Mouse (Mus musculus) left cerebral cortex, postnatal 4 days (tissue): Measurements from ENCODE around the gene Usp37. TPM values are rescaled to one million over a fixed set of nuclear protein-coding genes. Genes with fewer than 3 reads are reported as not detected.
"Not testable (repeated sequence)": the region's sequence is repeated elsewhere in the genome, so short reads cannot be mapped to it uniquely, and the experiment has no call there.

Experiments used
- DNase-seq: peaks from one replicate; pipeline ENCODE4 v3.0.0-alpha.2; 2022
- intact Hi-C: fragments of 180-260 bp; cut with DNase I; formaldehyde crosslinking; loops from one replicate; pipeline ENCODE4 v1.15.1; 2025
- total RNA-seq, 2 experiments: library from RNA; stranded (reverse); gene quantifications; 2 replicates each; pipeline ENCODE4 v1.2.3; 2021

Usp37 gene
- total RNA-seq, 2 experiments from 2014 or later: 24.3 to 26.6 TPM

DNA sequence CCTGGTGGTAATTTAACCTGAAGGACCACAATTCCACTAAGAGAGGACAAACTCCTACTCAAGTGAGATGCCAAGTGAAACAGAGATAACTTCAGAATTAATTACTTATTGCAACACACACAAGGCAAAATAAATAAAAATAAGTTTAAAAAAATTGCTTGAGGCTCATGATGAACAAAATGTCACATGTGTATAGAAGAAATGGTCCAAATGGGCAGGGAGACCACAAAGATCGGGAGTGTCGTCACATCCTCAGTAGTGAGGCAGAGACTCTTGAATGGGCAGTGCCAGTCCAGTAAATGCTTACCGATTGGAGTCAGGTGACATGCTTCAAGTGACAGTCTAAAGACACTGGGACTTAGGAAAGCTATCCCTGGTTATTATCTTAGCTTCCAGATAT, 143.6 kb downstream of the Usp37 start:
- DNase-seq: no peak
- intact Hi-C loops: no loop called here

DNA sequence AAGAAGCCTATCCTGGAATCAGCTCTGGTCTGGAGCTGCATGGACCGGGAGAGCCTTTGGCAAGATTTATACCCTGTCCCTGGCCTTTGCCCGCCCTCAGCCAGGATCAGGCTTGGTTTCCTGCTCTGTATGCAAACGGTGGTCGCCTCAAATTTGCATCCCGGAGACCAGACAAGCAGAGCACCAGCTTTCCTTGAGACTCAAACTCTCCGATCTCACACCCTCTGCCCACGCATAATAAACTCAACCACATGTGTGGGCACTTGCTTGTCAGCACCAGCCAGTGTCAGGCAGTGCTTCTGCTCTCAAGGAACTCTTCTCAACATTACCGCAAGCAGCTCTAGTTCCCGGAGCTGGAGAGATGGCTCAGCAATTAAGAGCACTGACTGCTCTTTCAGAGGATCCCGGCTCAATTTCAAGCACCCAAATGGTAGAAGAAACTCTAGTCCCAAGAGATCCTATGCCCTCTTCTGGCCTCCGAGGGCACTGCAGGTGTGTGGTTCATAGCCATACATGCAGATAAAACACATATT, 146.1 kb downstream of the Usp37 start:
- DNase-seq: peak; percentile 69
- intact Hi-C loops: no loop called here

DNA sequence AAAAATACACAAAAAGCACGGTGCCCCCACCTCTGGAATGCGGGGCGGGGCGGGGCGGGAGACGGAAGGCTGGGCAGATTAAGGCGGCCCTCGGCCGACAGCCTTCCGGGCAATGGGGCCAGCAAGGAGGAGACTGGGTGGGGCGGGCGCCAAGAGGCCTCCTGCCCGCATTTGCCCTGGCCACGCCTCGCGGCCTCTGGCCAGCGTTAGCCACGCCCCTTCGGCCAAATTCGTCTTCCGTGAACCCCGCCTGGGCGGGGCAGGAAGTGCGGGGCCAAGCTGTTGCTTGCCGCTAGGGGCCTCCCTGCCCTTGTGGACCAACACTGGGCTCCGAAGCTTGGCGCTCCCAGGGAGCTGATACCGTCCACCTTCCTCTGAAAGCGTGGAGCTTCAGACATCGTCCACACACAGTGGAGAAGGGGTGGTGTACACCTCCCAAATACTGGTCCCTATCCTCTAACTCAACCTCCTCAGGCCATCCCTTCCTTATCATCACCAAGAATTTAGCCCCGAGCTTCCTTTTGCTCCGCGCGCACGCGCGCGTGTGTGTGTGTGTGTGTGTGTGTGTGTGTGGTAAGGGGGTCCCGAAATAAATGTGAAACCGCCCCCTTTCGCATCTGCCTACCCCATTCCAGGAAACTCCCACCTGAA, 146.7 kb downstream of the Usp37 start:
- peak; percentile 97 for DNase-seq
- intact Hi-C loops: no loop called here

DNA sequence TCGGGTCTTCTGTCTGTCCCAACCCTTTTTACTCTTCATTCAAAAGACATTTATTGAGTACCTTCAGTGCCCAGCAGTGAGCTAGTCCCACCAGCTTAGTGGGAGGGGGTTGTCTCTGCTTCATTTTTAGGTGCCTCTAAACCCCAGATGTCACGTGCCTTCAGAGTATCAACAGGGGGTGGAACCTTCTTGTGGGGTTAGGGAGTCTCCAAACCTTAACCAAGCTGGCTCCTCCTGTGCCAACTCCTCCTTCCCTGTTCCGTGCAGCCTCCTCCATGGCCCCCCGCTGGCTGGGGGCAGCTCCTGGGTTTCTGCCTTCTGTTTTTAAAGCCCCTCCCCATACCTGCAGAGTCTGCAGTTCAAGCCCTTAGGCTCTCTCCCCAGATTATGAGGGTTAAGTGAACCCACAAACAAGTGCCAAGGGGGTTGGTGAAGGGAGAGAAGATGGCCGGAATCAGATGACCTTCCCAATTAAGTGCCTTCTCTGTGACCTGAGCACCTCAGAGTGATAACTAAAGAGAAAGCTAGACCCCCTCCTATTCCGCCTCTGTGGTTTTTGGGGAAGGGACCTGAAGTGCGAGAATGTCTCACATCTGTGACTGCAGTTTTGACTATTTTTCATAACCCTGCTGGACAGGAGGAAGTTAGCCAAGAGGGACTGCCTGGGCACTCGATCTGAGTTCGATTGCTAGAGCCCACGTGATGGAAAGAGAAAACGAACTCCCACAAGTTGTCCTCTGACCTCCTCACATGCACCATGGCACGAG, 147.4 kb downstream of the Usp37 start:
- intact Hi-C loops, DNase-seq: not testable (repeated sequence)

DNA sequence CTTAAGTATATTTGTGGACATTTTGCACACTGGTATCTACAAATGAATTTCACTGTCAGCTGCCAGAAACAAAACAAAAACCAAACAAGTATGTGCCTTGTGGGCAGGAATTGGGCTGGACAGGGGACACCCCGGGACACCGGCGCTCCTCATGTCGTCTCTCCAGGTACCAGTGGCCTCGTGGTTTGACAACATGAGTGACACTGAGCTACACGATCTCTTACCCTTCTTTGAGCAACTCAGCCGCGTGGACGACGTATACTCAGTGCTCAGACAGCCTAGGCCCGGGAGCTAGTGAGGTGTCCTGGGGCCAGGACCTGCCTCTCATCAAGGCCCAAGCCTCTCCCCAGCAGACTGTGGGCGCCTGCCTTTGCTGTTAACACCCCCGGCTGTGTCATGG, 148.8 kb downstream of the Usp37 start:
- no peak for DNase-seq
- intact Hi-C loops: no loop called here

DNA sequence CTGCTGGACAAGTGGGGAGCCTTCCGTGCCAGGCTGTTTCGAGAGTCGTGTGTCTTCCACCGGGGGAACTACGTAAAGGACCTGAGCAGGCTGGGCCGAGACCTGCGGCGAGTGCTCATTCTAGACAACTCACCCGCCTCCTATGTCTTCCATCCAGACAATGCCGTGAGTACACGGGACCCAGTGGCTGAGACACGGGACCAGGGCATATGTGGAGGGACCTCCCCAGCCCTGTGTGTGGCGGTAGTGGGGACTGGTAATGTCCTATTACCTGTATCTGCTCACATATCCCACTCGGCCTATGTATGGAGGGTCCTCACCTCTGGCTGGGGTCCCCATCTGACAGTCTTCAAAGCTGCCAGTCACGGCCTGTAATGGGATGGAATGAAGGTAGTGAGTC, 149.2 kb downstream of the Usp37 start:
- no peak for DNase-seq
- intact Hi-C loops: no loop called here

- intact Hi-C loops: no loop called here
- no peak for DNase-seq
Measured at GRCm38 (mm10) chr1:74394311-74394710, 149.8 kb downstream of the Usp37 start.

- intact Hi-C loops: no loop called here
Measured at GRCm38 (mm10) chr1:74393697-74394096, 150.4 kb downstream of the Usp37 start.

DNA sequence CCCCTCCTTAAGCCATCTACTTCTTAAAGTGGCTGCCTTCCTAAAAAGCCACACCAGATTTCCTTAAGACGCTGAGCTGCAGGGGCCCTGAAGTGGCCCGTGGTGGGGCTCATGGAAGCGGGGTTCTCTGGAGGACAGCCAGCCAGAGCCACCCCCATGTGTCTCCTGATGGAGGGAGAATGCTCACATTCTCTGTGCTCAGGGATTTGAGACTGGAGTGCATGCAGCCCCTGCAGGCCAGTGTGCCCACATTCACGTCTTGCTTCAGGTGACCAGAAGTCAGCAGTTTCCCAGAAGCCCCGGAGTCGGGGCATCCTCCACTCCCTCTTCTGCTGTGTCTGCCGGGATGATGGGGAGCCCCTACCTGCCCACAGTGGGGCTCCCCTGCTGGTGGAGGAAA, 151.1 kb downstream of the Usp37 start:
- no peak for DNase-seq
- intact Hi-C loops: no loop called here

More at GRCm38 (mm10) chr1:74393697-74394096, 150.4 kb downstream of the Usp37 start:
- no peak for DNase-seq

DNA sequence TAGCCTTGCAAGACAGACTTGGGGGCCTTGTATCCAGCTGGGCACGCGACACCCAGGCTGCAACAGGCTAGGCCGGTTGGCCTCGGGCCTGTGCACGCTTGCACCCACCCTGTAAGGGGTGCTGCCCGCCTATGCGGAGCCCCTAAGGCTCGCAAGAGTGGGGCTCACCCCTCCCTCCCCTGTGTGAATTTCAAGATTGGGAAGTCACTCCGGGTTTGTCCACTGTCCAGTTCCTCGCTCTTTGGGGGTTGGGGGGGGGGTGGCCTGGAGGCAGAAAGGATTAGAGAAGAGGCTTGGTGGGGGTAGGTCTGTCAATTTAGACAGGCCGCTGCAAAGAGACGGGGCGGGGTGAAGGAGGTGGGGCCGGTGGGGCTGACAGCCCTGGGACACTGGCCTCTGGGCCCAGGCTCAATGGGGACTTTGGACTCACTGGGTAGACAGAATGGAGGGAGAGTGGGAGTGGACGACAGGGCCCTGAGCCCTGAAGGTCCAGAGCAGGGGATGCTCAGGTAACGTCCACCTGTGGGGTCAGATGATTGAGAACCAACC, 151.6 kb downstream of the Usp37 start:
- no peak for DNase-seq
- intact Hi-C loops: no loop called here

DNA sequence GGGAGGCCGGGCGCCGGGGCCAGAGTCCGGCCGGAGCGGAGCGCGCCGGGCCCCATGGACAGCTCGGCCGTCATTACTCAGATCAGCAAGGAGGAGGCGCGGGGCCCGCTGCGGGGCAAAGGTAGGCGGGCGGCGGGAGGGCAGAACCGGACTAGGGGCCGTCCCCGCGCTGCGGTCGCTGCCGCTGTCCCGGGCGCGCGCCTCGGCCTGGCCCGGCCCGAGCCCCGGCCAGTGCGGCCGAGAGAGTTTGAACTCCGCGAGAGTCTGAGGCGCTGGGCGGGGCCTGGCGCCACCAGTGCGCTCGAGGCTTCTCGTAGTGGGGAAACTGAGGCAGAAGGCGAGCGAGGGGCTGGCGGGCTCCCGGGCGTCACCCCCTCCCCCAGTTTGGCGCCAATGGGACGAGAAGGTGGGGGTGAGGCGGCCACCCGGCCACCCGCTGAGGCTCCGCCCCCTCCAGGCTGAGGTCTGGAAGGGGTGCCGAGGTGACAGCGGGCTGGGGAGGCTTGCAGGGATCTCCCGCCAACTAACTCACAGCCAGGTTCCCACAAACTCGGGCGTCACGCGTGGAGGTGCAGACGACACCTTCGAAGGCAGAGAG, 152.1 kb downstream of the Usp37 start:
- intact Hi-C loops: no loop called here
- peak; percentile 58 for DNase-seq

DNA sequence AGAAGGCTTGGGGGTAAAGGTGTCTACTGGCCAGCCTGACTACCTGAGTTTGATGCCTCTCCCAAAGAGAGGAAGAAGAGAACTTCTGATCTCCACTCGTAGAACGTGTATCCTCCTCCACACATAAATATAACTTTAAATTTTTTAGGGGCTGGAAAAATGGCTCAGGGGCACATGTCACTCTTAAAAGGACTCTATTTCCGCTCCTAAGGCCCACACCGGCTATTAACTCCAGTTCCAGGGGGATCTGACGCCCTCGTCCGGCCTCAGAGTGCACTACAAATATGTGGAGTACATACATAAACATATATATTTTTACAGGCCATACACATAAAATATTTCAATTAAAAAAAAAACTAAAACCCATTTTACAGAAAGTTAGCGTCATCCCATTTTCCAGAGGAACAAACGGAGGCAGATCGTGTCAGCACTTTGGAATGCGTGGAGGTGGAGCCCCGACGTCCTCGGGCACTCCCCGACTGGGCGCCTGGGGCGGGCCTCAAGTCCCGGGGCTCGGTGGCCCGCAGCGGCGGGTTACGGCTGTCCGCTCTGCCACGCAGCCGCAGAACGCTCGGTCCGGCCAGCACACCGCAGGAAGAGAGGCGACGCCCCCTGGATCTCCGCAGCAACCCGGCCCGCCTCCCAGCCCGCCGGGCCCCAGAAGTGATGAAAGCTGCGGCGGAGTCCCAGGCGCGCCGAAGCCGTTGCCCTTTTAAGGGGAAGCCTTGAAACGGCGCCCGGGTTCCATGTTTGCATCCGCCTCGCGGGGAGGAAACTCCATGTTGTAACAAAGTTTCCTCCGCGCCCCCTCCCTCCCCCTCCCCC, 152.9 kb downstream of the Usp37 start, which contains the start of gene Ctdsp1:
Gene Ctdsp1 (plus strand): TSS at position 586 of the 825 bp plus-strand sequence.
- peak; percentile 96 for DNase-seq
- intact Hi-C loops: no loop called here

- peak; percentile 54 for DNase-seq
- intact Hi-C loops: no loop called here
Measured at GRCm38 (mm10) chr1:74390287-74390906, 153.7 kb downstream of the Usp37 start.

- DNase-seq: no peak
- intact Hi-C loops: no loop called here
Measured at GRCm38 (mm10) chr1:74389831-74390286, 154.2 kb downstream of the Usp37 start.

- intact Hi-C loops: no loop called here
- no peak for DNase-seq
Measured at GRCm38 (mm10) chr1:74388398-74388920, 155.6 kb downstream of the Usp37 start.

- intact Hi-C loops: no loop called here
- no peak for DNase-seq
Measured at GRCm38 (mm10) chr1:74387386-74387988, 156.6 kb downstream of the Usp37 start.

DNA sequence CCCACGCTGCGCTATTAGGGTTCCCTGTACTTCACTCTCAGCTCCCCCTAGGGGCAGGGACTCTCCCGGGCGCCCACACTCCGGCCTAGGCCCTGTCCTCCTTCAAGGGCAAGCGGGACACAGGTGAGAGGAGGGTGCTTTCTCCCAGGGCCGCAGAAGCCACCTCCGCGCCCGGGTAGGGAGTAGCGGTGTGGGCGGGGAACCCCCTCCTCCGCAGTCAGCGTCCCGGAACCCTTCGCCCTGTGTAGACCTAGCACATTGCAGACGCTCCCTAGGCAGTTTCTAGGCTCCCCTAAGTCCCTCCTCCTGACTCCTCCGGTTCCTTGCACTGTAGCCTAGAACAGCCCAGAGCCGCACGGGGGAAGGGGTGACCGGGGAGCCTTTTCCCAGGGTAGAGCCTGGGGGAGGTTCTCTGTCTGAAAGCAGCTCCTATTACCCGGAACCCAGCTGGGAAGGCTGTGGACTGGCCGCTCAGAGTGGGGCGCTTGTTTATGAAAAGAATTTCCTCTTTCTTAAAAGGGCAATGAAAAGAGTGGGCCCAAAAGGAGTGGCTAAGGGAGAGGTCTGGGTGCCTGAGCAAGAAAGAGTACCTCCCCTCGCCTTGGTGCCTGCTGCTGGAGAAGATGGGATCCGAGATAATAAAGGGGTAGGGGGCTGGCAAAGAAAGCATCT, 157.2 kb downstream of the Usp37 start:
- intact Hi-C loops: no loop called here
- peak; percentile 89 for DNase-seq

GRCm38 (mm10) chr1:74386363-74386713, 157.7 kb downstream of the Usp37 start:
- intact Hi-C loops: no loop called here
- DNase-seq: no peak

- intact Hi-C loops: no loop called here
- no peak for DNase-seq
Measured at GRCm38 (mm10) chr1:74385531-74385930, 158.6 kb downstream of the Usp37 start.
